Mouse (Mus musculus) urinary bladder, postnatal 4 days (tissue): Measurements from ENCODE around the gene Gfpt2.
"Not testable (repeated sequence)": the region's sequence is repeated elsewhere in the genome, so short reads cannot be mapped to it uniquely, and the experiment has no call there.

Experiments
- DNase-seq, 2 experiments: peaks; one replicate each; pipeline ENCODE4 v3.0.0; 2021 to 2022; ENCODE audit warnings: low spot score in 2 of 2

The Gfpt2 gene

DNA sequence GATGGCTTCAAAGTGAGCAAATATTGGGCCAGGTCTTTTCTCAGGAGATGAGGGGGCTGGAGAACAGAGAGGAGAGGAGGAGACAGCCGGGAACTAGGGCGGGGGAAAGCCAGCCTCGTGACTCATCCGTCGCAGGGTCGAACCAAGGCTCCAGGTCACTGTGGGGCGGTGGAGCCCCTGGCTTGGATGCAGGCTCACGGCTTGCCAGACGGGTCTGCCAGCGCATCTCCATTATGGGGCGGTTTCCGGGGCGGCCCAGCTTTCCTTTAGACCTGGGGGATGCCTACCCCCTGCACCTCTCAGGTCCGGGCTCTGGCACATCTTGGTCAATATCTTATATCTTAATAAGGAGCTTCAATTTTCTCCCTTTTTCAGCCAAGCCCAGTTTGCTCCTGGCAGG lies 847 bp upstream of the Gfpt2 start:
- DNase-seq = no peak

DNA sequence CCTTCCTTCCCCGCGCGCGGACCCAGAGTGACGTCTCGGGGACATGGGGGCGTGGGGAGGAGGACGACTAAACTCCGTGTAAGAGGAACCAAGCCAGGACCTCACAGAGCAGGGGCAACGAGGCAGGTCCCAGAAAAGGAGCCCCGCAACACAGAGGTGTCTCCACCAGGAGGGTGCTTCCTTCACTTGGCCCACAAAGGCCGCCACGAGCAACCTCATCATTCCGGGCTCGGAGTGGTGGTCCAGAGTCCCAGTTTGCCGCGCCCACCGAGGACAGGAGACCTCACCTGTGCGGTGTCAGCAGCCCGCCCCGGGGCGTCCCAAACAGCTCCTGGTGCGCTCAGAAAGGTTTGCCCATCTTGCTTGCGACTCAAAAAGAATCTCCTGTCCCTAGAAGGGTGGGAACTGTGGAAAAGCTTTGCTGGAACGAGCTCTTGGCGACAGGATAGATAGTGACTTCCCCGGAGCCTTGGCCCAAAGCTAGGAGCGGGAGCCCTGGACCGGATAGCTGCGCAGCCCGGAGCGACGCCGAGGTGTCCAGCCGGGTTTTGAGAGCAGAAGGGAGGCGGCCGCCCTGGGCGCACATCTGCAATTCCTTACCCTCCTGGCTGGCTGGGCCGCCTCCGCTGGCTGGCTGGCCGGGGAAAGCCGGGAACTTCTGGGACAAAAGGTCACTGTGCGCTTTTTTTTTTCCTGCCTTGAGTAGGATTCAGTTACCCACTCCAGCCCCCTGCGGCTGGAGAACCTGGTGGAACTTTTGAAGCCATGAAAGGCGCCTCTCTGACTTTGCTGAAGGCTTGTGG lies 565 bp downstream of the Gfpt2 start:
- DNase-seq = peak in 1 of 2 experiments; percentile 35

DNA sequence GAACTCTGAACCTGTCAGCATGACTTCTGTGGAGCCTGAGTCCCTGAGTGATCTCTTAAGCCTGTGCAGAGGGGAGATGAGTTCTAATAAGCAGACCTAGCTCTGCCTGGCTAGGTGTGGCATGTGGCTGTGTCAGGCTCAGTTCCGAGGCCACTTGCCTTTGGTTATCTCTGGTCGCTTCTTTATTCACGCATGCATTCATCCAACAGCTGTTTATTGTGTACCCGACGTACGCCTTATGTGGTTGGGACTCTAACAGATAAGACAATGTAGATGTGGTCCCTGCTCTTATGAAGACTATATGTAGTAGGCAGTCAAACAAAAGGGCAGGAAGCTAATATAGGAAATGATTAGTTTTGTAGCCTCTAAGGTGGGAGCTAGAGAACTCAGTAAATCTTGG lies 5.0 kb downstream of the Gfpt2 start:
- DNase-seq = no peak

DNA sequence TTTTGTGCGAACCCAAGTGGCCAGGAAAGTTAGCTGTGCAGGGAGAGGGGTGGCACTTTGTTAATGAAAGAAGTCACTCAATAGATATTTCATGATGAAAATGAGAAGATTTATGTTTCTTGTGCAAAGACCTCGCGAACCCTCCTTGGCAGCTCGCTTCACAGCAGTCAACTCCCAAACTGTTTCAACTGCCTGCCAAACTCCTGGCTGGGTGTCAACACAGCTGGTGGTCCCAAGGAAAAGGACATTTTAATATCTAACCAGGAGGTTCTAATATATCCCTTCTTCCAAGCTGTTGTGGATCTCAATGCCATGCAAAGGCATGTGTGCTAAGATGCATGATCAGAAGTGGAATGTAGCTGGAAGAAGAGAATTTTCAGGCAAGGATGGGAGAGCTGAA lies 7.5 kb downstream of the Gfpt2 start:
- DNase-seq = no peak

DNA sequence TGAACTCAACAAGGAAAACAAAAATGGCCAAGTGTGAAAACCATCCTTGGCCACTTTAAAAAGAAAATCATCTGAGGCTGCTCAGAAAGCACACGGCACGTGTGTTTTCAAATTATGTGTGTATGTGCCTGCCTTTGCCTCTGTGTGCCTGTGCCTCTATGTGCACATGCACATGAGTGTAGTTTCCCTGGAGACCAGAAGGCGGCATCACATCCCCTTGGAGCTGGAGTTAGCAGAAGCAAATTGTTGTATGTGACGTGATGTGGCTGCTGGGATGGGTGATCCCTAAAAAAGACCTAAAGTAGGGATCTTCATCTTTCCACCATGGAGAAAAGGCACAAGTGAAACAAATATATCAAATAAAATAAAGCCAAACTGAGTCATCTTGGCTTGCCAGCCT lies 9.8 kb downstream of the Gfpt2 start:
- no peak for DNase-seq

DNA sequence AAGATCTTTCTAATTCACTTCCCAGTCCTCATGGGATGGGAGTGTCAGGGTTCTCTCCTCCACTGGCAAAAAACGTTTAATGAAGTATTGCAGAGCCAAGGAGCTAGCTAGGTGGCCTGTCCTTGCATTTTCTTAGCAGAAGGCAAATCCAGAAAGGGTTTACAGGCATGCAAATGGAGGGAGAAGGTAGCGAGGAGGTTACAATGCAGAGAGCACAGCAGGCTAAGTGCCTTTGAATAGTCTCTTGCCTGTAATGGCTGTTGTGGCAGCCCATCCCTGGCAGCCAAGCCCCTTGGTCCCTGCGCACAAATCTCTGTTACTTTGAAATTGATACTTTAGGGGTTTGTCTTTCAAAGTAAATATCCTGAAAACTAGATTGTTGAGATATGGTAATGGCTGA lies 12.2 kb downstream of the Gfpt2 start:
- DNase-seq = no peak

DNA sequence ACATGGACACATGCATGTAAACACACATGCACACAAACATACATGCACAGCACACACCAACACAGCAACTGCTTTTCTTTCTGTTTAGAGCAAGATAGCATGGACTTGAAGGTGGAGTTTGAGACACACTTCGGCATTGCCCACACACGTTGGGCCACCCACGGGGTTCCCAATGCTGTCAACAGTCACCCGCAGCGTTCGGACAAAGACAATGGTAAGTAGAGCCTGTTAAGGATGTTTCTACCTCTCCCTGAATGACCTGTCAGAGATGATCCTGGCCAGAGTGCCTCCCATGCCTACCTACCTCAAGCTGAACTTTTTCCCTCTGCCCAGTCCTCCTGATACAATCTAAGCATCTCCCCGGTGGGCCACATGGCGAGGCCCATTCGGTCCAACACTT lies 15.0 kb downstream of the Gfpt2 start:
- DNase-seq = no peak

DNA sequence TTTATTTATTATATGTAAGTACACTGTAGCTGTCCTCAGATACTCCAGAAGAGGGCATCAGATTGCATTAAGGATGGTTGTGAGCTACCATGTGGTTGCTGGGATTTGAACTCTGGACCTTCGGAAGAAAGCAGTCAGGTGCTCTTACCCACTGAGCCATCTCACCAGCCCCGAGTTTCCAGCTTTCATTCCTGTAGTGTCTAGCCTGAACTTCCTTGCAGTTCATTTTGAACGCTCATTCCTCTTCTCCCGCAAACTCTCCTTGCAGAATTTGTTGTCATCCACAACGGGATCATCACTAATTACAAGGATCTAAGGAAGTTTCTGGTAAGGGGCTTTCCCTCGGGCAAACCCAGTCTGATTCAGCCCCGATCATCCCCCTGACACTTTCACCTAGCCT lies 16.7 kb downstream of the Gfpt2 start:
- not testable (repeated sequence) for DNase-seq

DNA sequence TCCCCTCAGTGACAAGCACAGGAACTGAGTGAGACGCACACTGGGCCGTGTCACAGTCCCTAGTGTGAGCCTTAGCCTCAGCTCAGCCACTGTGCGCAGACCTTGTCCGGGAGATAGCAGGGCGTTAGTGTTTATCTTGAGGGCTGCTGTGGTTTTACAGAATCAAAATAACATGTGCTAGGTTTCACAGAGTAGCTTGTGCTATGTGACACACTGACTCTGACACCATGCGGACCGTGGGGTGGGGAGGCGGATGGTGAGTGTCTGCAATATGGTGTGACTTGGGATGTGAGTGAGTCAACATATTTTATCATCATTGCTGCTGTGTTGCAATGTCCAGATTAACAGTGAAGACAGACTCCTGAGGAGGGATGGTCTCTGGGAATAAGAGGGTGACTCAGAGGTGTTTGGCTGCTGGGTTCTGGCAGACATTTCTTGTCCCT lies 17.1 kb downstream of the Gfpt2 start:
- peak in 1 of 2 experiments; percentile 23 for DNase-seq

DNA sequence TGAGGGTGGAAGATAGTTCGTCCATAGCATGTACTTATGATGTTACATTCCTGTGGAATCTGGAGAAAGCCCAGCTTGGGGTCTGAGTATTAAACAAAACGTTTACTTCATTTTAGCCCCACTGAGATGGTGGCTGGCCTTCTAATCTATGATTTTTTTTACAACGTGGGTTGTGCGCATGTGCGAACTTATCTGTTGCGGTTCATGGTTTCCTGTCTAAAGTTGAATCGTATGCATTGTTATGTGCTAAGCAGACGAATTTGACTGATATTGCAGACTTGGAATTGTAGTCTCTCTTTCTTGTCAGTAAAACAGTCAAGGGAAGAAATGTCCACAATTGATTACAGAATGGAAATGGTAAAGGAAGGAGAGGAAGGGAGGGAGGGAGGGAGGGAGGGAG lies 17.9 kb downstream of the Gfpt2 start:
- DNase-seq = no peak

DNA sequence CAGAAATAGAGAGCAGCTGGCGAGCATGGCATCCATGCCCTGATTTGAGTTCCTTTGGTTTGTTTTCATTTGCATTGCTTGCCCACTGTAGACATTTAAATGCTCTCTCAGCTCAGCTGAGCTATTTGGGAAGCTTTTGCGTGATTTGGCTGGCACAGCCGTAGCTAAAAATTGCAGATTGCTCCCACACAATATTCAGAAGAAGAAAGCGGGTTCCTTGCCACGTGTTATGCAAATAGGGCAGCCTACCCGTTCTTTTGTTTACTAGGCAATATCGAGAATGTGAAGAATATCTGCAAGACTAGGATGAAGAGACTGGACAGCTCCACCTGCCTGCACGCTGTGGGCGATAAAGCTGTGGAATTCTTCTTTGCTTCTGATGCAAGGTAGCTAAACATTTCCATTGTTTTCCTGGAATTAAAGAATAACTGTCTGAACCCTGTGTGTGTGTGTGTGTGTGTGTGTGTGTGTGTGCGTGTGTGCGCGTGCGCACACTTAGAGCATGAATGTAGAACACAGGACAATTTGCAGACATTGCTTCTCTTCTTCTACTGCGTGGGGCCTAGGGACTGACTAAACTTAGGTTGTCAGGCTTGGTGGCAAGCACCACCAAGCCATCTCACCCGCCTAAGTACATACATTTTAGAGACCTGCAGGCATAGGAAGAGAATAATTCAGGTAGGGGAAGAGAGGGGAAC lies 25.0 kb downstream of the Gfpt2 start:
- no peak for DNase-seq

DNA sequence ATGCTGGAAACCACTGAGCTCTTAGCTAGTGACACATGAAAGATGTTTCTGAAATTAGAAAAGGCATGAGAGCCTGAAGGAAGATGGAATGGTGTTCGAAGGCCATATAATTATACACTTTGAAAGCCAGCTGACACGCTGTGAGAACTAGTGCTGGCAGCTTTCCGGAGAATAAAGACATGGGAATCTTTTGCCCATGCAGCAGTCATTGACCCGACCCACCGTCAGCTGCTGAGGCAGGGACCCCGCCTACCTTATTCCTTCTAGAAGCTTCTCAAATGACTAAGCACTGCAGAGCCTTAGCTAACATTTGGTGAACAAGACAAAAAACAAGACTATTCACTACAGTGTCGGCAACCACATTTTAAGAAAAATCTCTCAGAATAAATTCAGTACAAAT lies 25.7 kb downstream of the Gfpt2 start:
- no peak for DNase-seq

DNA sequence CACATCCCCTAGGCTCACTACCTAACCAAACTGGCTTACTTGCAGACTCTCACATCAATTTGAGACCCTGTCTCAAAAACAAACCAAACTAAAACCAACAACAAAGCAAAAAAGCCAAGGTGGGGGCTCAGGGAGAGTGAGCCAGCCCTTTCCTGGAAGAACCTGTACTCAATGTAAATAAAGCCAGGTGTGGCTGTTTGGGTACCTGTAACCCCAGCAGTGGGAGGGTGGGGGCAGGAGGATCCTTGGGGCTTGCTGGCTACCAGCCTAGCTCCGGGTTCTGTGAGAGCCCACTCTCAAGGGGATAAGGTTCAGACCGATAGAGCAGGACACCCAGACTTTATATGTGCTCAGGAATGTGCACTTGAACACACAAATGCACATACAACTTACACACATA lies 26.9 kb downstream of the Gfpt2 start:
- no peak for DNase-seq

DNA sequence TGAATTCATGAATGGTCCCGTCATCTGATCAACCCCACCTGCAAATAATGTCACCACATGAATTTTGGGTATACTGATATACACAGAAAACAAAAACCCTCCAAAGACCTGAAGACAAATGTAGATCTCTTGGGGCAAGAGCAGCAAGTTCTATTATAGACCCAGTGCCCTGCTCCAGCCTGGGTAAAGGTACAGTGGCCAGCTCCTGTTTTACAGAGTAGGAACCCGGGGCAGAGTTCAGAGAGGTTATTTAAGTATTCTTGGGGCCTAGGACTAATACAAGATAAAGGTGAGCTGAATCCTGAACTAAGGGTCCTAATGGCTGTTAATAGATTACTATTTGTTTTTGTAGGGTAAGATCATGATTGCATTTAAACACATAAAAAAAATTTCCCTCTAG lies 27.6 kb downstream of the Gfpt2 start:
- no peak for DNase-seq

DNA sequence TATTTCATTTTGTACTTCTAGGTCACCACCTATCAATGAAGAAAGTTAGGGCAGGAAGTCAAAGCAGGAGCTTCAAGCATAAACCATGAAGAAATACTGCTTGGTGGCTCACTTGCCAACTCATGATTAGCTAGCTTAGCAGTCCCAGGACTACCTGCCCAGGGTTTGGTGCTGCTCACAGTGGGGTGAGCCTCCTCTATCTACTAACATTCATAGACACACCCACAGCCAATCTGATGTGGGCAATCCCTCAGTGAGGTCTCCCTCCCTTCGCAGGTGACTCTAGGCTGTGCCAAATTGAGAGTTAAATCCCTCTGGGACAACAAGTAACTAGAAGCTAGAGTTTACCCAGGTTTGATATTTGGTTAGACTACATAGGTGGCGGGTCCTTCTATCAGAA lies 28.4 kb downstream of the Gfpt2 start:
- DNase-seq = no peak

DNA sequence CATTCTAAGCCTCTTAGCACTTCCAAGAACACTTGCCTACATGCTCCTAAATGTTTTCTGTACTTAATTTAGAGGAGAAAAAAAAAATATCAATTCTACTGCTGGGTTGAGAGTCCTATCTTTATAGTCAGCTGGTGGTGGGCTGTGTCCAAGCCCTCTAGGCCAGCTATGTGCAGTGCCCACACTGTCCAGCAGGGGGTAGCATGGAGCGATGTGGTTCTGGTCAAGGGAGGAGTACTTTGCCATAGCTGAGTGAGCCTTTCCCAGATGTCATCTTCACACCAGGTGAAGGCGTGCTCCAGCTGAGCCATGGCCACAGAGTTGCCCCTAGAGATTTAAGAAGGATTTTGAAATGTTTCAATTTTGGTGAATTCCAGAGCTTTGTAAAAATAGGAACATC lies 30.9 kb downstream of the Gfpt2 start:
- peak; percentile 41 to 81 for DNase-seq

DNA sequence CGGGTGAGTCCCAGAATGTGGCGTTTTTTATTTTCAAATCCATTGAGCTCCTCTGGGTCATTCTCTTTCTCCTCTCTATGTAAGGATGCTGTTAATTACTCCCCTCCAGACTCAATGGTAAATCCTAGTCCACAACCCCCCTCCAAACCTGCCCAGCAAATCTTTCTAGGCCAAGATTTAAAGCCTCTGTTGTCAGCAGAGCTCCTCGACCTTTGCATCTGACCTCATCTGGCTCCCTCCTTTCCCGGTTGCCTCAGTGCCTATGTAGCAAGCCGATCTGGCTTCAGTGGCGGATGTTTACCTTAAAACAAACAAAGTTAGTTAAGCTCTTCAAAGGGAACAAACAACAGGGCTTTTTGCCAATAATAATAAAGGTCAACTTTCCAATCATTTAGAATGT lies 33.3 kb downstream of the Gfpt2 start:
- no peak for DNase-seq

DNA sequence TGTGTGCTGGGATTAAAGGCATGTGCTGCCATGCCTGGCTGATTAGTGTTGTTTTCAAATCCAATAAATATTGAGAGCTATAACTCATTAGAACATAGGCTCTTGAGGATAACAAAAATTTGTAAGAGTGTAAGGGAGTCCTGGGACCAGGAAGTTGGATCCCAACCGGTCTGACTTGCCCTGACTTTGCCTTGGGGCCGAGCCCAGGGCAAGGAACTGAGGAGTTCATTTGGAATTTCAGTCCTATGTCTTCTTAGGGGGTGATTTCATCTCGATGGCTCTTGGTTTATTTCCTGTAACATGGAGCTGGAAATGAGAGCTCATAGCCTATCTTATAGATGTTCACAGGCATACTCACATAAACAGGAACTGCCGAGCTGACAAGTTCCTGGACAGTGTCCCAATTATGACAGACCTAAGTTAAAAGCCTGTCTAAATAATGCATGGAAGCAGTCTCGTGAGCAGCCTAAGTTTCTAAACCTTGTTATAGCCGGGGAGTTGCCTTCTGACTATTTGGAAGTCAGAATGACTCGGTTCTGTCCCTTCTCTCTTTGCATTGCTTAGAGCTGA lies 35.3 kb downstream of the Gfpt2 start:
- DNase-seq = no peak

DNA sequence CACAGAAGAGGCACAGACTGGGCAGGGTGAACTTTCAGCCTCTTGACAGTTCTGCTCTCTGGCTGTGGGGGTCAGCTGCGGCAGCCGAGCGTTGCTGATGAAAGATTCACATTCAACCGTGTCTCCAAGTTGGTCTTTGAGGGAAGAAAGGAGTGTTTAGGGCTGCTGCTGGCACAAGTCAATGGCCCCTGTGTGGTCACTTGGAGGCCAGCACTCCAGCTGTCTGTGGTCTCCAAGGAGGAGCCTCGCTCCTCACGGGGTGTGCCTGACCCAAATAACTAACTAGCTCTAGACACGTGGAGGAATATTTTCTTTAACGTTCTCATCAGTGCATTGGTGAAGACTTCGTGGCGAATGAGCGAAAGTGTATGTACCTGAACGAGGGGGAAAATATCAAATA lies 38.0 kb downstream of the Gfpt2 start:
- no peak for DNase-seq

DNA sequence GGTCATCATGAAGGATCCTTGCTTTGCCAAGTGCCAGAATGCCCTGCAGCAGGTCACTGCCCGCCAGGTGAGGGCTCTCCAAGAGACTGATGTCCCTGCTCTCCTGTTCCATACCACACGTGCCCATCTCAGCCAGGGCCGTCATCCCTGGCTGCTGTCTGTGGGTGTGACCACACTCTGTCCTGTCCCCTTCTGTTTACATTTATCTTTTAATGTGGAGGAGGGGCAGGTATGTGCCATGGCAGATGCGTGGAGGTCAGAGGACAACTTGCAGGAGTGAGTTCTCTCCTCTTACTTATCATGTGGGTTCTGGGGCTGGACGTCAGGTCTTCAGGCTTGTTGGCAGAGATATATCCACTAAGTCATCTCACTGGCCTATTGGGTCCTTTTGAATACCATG lies 39.0 kb downstream of the Gfpt2 start:
- no peak for DNase-seq

DNA sequence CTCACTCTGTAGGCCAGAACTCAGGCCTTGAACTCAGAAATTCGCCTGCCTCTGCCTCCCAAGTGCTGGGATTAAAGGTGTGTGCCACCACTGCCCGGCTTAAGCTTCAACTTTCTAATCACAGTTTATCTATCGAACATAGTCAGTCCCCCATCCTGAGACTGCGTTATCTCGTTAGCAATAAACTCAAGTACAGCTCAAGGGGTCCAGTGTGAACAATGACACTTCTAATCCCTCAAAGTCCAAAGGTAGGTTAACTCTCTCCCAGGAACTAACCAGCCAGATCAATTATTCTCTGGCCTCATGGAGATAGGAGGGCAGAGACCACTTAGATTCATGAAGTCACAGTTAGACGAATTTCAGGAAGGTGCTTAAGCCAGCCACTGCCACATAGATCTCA lies 40.3 kb downstream of the Gfpt2 start:
- no peak for DNase-seq

DNA sequence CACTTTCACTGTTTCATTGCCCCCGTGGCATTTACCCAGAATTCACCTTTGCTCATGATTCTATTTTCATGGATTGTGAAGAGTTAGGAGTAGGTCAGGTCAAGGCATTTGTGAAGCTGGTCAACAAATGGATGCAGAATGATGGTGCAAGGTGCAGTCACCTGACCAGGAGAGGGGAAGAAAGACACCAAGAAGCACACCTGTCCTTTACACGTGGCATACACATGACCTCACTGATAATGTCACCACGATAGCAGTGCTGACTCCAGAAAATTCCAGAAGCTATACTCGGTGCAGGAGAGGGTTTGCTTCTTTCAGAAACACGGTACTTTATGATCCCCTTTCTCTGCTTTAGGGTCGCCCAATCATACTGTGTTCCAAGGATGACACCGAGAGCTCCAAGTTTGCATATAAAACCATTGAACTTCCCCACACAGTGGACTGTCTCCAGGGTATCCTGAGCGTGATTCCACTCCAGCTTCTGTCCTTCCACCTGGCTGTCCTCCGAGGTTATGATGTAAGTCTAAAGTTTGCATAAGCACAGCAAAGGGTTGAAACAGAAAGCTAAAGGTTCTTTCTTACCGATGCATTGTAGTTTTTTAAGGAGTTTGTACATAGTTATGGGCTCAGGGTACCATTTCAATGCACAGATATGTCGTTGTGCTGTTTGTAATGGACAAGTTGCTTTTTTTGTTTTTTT lies 41.4 kb downstream of the Gfpt2 start:
- DNase-seq = no peak
